Mouse (Mus musculus) lung, embryonic 15.5 days (tissue): Measurements from ENCODE around the gene Mxi1. TPM values are rescaled to one million over a fixed set of nuclear protein-coding genes. Genes with fewer than 3 reads are reported as not detected.
A peak's percentile ranks its signal among the peaks of the same experiment; 100 is the strongest.
"Not testable (repeated sequence)": the region's sequence is repeated elsewhere in the genome, so short reads cannot be mapped to it uniquely, and the experiment has no call there.

Source experiments
- ATAC-seq: fragments of 200-750 bp; cut with Nextera tagmentation; 2 replicates; pipeline ENCODE4 v1.8.0; 2017; ENCODE audit warnings: moderate number of reproducible peaks, borderline replicate concordance; ENCODE audit not compliant: low FRiP score, low TSS enrichment; ENCODE audit errors: extremely low read depth
- H3K27ac ChIP-seq: fragments of 300-500 bp; sonication (generic); 2 replicates; pipeline ENCODE4 v1.5.1; 2015; ENCODE audit warnings: moderate library complexity, mild to moderate bottlenecking, inconsistent platforms
- H3K27me3 ChIP-seq: fragments of 300-500 bp; sonication (generic); 2 replicates; pipeline ENCODE4 v1.6.1; 2015; ENCODE audit warnings: inconsistent platforms
- H3K36me3 ChIP-seq: fragments of 300-500 bp; sonication (generic); 2 replicates; pipeline ENCODE4 v1.6.1; 2015; ENCODE audit warnings: inconsistent platforms
- H3K4me1 ChIP-seq: fragments of 300-500 bp; sonication (generic); 2 replicates; pipeline ENCODE4 v1.6.1; 2015; ENCODE audit warnings: inconsistent platforms
- H3K4me2 ChIP-seq: fragments of 300-500 bp; sonication (generic); 2 replicates; pipeline ENCODE4 v1.6.1; 2015; ENCODE audit warnings: inconsistent platforms, mild to moderate bottlenecking, moderate library complexity
- H3K4me3 ChIP-seq: fragments of 300-500 bp; sonication (generic); 2 replicates; pipeline ENCODE4 v1.5.1; 2015; ENCODE audit warnings: mild to moderate bottlenecking, inconsistent platforms
- H3K9ac ChIP-seq: fragments of 300-500 bp; sonication (generic); 2 replicates; pipeline ENCODE4 v1.6.1; 2015; ENCODE audit warnings: inconsistent platforms
- H3K9me3 ChIP-seq: fragments of 300-500 bp; sonication (generic); 2 replicates; pipeline ENCODE4 v1.6.1; 2016; ENCODE audit warnings: inconsistent platforms
- WGBS: fragments of 180-500 bp; shearing (Covaris S2); methylation state at CpG from one replicate; pipeline ENCODE4 v1.1.7; 2015; 5-methylcytosine and 5-hydroxymethylcytosine counted together
- polyA plus RNA-seq: library from polyadenylated mRNA; unstranded; fragments of >200 nt; fragmentation: Nextera tagmentation; extraction: Ambion mirVana; gene quantifications from 2 replicates; pipeline ENCODE4 v1.2.1, GENCODE M21; 2015

Mxi1 gene
- polyA plus RNA-seq, 1 experiment from 2014 or later = 38.4 TPM

- H3K4me2 ChIP-seq = 0 out of 2 replicates have a peak overlapping the region, but pooled peaks have one; percentile 18
These were observed 84.2 kb downstream of the Mxi1 start for GRCm38 (mm10) chr19:53394552-53394951.

GRCm38 (mm10) chr19:53394956-53395355, 84.6 kb downstream of the Mxi1 start:
- H3K4me1 ChIP-seq = peaks cover 13% of the 10 kb centered on the region
- not testable (repeated sequence) for H3K9ac ChIP-seq, H3K27me3 ChIP-seq, H3K4me3 ChIP-seq, ATAC-seq, H3K9me3 ChIP-seq, H3K36me3 ChIP-seq, H3K4me2 ChIP-seq, H3K27ac ChIP-seq
- 62% methylated on average over 3 of the region's 3 CpGs for WGBS

More at GRCm38 (mm10) chr19:53394552-53394951, 84.2 kb downstream of the Mxi1 start:
- no peak for ATAC-seq
- 12% methylated on average over 7 of the region's 7 CpGs for WGBS
- Histone ChIP-seq H3K4me1 (peaks cover 13% of the 10 kb centered on the region), H3K4me3 (no peak overlapping the region), H3K27me3 (no peaks in the 10 kb centered on the region), H3K9ac (no peak overlapping the region), H3K27ac (no peak overlapping the region), H3K36me3 (no peaks in the 10 kb centered on the region), H3K9me3 (no peaks in the 10 kb centered on the region)

GRCm38 (mm10) chr19:53395805-53396204, 85.5 kb downstream of the Mxi1 start:
- H3K4me1 ChIP-seq = peaks cover 13% of the 10 kb centered on the region
- not testable (repeated sequence) for H3K9me3 ChIP-seq, H3K9ac ChIP-seq, ATAC-seq, H3K4me2 ChIP-seq, H3K4me3 ChIP-seq, H3K27me3 ChIP-seq, H3K36me3 ChIP-seq, H3K27ac ChIP-seq
- WGBS = 53% methylated on average over 5 of the region's 5 CpGs

- no peaks in the 10 kb centered on the region for H3K36me3 ChIP-seq
- ATAC-seq = no peak
These were observed 87.3 kb downstream of the Mxi1 start for GRCm38 (mm10) chr19:53397451-53398233.

DNA sequence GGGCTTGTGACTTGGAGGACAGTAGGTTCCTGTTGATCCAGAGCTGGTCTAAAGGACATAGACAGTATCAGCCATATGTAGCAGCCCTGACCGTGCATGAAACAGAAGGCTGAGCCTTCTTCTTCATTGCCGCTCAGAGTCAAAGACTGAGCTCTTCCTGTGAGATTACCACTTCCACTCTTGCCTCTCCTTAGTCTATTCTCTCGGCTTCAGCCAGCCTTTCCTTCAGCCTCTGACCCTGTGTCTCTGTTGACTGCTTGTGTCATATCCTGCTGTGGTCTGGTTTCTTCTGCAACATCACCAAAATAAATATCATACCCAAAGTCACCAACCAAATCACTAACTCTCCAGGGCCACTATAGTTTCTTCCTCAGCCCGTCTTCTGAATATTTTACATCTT, 88.9 kb downstream of the Mxi1 start:
- Histone ChIP-seq H3K36me3 (no peaks in the 10 kb centered on the region), H3K4me2 (no peak overlapping the region), H3K27ac (no peak overlapping the region), H3K9me3 (no peaks in the 10 kb centered on the region), H3K27me3 (no peaks in the 10 kb centered on the region), H3K4me3 (no peak overlapping the region), H3K4me1 (peaks cover 6% of the 10 kb centered on the region; the same call in 1 of the 2 replicates), H3K9ac (no peak overlapping the region)
- 78% methylated on average over 4 of the region's 4 CpGs for WGBS
- ATAC-seq = no peak

More at GRCm38 (mm10) chr19:53397451-53398233, 87.3 kb downstream of the Mxi1 start:
- H3K4me1 ChIP-seq = peaks cover 8% of the 10 kb centered on the region; the same call in 1 of the 2 replicates
- H3K27ac ChIP-seq = no peak overlapping the region
- WGBS = 76% methylated on average over 12 of the region's 12 CpGs
- no peak overlapping the region for H3K4me3 ChIP-seq
- H3K4me2 ChIP-seq = no peak overlapping the region
- H3K9ac ChIP-seq = no peak overlapping the region
- H3K9me3 ChIP-seq = no peaks in the 10 kb centered on the region
- no peaks in the 10 kb centered on the region for H3K27me3 ChIP-seq

DNA sequence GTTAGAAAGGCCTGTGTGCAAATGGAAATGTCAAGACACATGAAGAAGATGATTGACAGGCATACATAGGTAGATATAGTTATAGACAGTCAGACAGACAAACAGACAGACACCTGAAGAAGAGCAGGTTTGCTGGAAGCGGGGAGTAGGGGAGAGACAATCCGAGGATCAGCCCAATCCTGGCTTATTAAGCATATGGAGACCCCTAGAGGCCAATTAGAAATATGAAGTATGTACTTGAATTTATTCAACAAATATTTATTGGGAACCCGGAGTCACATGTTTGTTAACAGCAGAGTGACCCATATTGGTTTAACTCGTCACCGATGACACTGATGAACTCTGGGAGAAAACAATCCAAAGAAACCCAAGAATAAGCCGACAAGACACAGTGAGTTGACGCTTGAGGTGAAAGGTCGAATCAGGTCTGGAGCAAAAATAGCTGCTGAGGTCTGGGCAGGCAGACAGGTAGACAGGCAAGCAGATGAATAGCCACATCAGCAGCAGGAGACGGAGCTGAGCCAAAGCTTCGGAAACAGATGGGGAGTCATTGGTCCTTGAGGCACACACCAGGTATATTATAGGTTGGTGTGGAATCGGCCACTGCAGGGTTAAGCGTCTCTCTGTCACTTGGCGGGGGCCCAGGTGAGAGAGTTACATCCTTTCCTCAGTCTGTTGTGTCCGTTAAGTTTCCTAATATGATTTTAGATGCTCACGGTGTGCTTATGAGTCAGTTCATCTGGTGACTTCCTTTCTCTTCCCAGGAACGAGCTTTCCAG, 90.2 kb downstream of the Mxi1 start:
- Histone ChIP-seq H3K4me2 (no peak overlapping the region), H3K27ac (no peak overlapping the region), H3K4me1 (no peaks in the 10 kb centered on the region), H3K9ac (no peak overlapping the region), H3K27me3 (no peaks in the 10 kb centered on the region), H3K4me3 (no peak overlapping the region), H3K9me3 (no peaks in the 10 kb centered on the region), H3K36me3 (no peaks in the 10 kb centered on the region)
- 73% methylated on average over 16 of the region's 16 CpGs for WGBS
- no peak for ATAC-seq

- Histone ChIP-seq H3K27me3 (no peaks in the 10 kb centered on the region), H3K9me3 (no peaks in the 10 kb centered on the region), H3K4me2 (no peak overlapping the region), H3K4me3 (no peak overlapping the region), H3K4me1 (no peaks in the 10 kb centered on the region), H3K9ac (no peak overlapping the region), H3K27ac (no peak overlapping the region), H3K36me3 (no peaks in the 10 kb centered on the region)
- ATAC-seq = no peak
- 48% methylated on average over 12 of the region's 12 CpGs for WGBS
These were observed 92.6 kb downstream of the Mxi1 start for GRCm38 (mm10) chr19:53402741-53403432.

DNA sequence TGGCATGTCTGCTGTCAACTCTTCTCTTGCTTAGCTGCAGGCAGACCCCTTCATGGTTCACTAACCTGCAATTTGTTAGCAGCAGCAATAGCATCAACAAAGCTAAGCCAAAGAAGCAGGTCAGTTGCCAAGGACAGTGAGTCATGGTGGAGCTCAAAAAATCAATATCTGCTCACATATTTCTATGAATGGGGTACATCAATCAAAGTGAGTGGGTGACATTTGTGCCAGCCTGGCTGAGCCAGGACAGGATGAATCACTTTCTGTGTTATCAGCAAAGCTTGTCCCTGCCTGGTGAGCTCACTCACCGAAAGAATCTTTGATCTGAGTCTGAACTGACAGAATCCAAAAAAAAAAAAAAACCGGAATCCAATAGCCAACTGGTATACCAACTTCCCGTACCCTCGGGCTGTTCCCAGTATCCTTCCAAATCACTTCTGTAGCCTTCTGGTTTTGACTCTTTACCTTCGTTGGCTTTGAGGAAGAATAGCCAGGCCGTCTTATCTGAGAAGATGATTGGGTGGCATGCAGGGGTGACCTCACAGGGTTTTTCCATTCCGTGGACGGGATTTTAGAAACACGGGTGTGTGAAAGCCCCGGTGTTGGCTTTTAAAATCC, 94.0 kb downstream of the Mxi1 start:
- no peak for ATAC-seq
- Histone ChIP-seq H3K4me1 (no peaks in the 10 kb centered on the region), H3K36me3 (no peaks in the 10 kb centered on the region), H3K27ac (no peak overlapping the region), H3K27me3 (no peaks in the 10 kb centered on the region), H3K9me3 (no peaks in the 10 kb centered on the region), H3K9ac (no peak overlapping the region), H3K4me2 (no peak overlapping the region), H3K4me3 (no peak overlapping the region)
- WGBS = 84% methylated on average over 10 of the region's 10 CpGs

- Histone ChIP-seq H3K27ac (no peak overlapping the region), H3K4me1 (peaks cover 4% of the 10 kb centered on the region; the same call in 1 of the 2 replicates), H3K36me3 (no peaks in the 10 kb centered on the region), H3K27me3 (no peaks in the 10 kb centered on the region), H3K4me2 (no peak overlapping the region), H3K4me3 (no peak overlapping the region), H3K9me3 (no peaks in the 10 kb centered on the region), H3K9ac (no peak overlapping the region)
- 75% methylated on average over 18 of the region's 18 CpGs for WGBS
- no peak for ATAC-seq
These were observed 94.6 kb downstream of the Mxi1 start for GRCm38 (mm10) chr19:53404837-53405356.

DNA sequence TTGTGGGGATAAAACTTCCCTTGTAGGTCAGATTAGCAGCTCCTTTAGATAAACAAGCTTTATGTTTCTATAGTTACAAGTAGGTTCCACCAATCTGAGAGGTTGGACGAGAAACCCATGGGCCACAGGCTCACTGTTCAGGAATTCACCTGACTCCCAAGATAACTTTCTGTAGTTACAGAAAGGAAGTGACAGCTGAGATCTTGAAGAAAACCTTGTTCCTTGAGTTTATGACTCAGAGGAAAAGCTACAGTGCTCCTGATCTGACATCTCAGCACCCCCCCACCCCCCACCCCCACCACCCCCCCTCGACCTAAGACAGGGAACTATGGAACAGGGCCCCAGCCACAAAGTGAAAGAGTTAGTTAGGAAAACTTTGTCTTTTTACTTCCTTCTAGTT, 95.5 kb downstream of the Mxi1 start:
- Histone ChIP-seq H3K4me3 (no peak overlapping the region), H3K27me3 (no peaks in the 10 kb centered on the region), H3K9me3 (no peaks in the 10 kb centered on the region), H3K4me1 (peaks cover 7% of the 10 kb centered on the region; the same call in 1 of the 2 replicates), H3K4me2 (no peak overlapping the region), H3K9ac (no peak overlapping the region), H3K36me3 (no peaks in the 10 kb centered on the region), H3K27ac (no peak overlapping the region)
- 33% methylated on average over 2 of the region's 2 CpGs for WGBS
- ATAC-seq = no peak

DNA sequence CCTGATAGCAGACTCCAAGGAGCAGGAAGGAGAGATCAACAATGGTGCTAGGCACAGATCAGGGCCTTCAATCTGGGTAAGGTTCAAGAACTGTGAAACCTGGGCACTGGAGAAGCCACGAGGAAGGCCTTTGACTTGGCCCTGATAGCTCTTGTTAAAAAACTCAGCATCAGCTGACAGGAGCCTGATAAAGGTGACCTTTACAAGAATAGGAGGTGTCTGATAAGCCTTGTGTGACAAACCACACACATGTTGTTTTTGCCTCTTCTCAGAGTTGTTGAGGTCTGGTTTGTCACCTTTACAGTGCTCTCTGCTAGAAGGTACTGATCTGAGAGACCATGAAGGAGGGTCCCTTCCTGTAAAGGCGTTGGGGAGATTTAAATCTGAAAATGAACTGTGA, 97.0 kb downstream of the Mxi1 start:
- no peak for ATAC-seq
- no peak overlapping the region for H3K4me2 ChIP-seq
- peaks cover 18% of the 10 kb centered on the region for H3K4me1 ChIP-seq
- 59% methylated on average over 2 of the region's 2 CpGs for WGBS
- no peak overlapping the region for H3K27ac ChIP-seq
- H3K4me3 ChIP-seq = no peak overlapping the region
- no peaks in the 10 kb centered on the region for H3K36me3 ChIP-seq
- no peaks in the 10 kb centered on the region for H3K9me3 ChIP-seq
- no peak overlapping the region for H3K9ac ChIP-seq
- H3K27me3 ChIP-seq = no peaks in the 10 kb centered on the region
